Mouse (Mus musculus) yolk sac, embryonic 10.5 days (tissue): ENCODE measurements around the gene Ndufa8.

ENCODE experiments used
- DNase-seq: peaks from one replicate; pipeline ENCODE4 v3.0.0-alpha.2; 2017; ENCODE audit warnings: low spot score

Ndufa8 gene

GRCm38 (mm10) chr2:36048164-36048563 lies 1.0 kb downstream of the Ndufa8 start:
- DNase-seq, result peak; percentile 14

GRCm38 (mm10) chr2:36040872-36041271 lies 8.3 kb downstream of the Ndufa8 start:
- no peak for DNase-seq

DNA sequence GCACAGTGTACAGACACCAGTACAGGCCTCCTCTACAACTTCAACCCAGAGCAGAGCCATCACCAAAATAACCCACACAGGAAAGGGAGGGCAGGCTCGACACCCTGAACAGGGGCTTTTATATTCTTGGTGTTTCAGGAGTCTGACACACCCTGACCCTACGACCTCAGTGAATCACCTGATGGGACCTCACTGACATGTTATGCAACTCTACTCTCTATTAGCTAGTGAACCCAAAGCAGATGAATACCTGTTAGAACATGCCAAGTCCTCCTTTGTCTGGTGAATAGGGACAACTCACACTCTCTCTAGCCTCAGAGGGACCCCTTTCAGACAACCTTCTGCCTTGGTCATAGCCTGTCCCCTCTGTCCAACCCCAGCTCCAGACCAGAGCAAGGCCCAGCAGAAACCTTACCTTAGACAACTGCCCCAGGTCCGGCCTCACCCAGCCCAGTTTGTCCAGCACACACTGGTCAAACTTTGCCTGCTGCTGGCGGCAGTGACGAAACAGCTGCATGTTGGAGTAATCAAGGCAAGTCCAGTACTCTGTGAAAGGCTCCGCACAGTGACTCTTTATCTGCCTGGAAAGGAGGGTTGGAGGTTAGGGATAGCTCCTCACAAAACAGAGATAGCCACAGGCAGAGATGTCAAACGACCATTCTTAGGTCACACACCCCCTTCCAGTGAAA lies 9.8 kb downstream of the Ndufa8 start:
- DNase-seq, result peak; percentile 12

- DNase-seq, result no peak
Measured at GRCm38 (mm10) chr2:36035413-36036081, 13.7 kb downstream of the Ndufa8 start.

DNA sequence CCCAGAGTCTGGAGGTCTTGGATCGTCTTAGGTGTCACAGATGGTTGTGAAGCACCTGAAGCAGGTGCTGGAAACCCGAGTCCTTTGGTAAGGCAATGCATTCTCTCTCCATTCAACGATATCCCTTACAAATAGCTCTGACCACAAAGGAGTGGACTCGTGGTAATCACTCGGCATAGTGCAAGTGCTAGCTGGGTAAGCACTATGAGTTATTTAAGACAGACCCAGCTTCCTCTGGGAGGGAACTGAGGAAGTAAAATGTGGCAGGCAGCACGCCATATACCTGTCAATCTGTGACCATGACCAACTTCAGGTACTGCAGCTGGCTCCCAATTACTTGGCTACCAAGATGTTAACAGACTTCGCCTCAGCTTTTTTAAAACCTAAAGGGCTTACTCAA lies 14.3 kb downstream of the Ndufa8 start:
- no peak for DNase-seq

DNA sequence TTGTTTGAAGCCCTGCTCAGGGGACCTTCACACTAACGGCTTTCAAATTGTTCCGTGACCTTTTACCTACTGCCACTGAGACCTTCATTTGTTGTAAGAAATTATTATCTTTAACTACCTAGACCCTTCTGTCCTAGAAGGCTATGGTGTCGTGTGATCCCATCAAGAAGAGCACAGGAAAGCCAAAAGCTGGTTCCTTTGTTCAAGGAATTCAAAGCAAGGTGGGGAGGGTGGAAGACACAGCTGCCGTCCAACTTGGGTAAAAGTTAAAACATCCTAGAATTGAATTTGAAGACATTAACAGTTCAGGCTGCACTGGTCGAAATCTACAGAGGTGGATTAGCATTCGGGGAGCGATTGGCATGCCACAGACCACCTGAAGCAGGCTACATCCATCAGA lies 15.2 kb downstream of the Ndufa8 start:
- DNase-seq, result no peak

GRCm38 (mm10) chr2:36032884-36033283 lies 16.3 kb downstream of the Ndufa8 start:
- no peak for DNase-seq

- DNase-seq, result no peak
Measured at GRCm38 (mm10) chr2:36023291-36023690, 25.9 kb downstream of the Ndufa8 start.

DNA sequence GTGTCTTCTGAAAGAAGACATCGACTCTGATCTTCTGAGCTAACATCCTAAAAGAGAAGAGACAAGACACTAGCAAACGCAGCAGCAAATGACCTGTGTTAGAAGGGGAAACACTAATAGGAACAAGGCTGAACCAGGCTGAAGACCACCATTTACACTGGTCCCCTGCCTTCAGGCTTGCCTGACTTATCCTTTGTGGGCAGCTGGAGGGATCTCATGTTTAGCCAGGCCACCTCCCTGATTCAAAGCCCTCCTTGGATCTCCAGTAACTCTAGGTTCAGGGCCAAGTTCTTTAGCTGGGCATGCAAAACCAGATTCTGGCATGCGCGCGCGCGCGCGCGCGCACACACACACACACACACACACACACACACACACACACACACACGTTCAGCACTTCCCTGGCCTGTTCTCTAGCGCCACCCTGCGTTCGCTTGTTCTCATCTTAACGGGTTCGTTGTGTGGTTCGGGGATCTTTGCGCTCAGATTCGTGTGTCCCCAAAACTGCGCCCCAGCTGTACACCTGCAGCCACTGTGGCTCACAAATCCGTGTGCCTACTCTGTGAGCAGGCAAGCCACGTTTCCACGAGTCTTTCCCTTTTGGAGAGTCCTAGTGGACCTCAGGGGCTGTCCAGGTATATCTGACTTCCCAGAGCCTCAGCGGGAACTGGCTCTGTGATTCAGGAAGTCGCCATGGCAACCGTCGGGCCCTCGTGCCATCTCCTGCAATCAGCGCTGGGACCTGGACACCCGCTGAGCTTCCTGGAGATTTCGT lies 27.6 kb downstream of the Ndufa8 start:
- peak; percentile 56 for DNase-seq

DNA sequence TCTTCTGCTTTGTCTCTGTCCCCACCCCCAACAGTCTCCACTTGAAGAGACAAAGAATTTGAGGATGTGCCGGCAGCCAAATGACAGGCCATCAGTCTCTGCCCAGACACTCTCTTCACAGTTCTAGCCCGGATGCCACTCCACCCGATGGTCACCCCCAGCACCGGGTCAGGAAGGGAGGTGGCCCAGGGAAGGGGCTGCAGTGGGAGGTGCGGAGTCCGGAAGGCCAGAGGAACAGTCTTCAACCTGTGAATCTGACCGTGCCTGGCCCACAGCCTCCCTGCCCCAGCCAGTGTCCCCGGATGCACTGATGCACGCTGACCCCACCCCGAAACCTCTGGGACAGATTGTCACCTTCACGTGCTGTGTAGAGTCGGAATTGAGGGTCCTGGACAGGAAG lies 36.2 kb downstream of the Ndufa8 start:
- DNase-seq, result no peak

- no peak for DNase-seq
Measured at GRCm38 (mm10) chr2:36011331-36011825, 37.8 kb downstream of the Ndufa8 start.

DNA sequence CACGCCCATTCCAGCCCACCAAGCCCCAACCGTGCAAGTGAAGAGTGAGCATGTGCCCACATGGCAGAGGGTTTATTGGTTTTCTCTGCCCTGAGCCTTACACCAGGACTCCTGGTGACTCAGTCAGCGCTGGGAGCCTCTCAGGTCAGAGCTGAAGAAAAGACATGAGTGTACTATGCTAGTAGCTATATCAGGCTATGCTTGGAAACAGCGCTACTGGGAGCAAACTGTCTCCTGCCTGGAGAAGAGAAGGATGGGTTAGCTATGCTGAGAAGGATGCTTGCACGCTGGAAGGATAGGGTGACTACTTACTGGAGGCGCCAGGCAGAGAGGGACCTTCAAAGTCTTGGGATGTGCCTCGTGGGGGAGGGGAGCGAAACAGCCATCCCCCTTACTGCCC lies 38.6 kb downstream of the Ndufa8 start:
- DNase-seq, result no peak

GRCm38 (mm10) chr2:36009386-36009785 lies 39.8 kb downstream of the Ndufa8 start:
- peak; percentile 48 for DNase-seq

DNA sequence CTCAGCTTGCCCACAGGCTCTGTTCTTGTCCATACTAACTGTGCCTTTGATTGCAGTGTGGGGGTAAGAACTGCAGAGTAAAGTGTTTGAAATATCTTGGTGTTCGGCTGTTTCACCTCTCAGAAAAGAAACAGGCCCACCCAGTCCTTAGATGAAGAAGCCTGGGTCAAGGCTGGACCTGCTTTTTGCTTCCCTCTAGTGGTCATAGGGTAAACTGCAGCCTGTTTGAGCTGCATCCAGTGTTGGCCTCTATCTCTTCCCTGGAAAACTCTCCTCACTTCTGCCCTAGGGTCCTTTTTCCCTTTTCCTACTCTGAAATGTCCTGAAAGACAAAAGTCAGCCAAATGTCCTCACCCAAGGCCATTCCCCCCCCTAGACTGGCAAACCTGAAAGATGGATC lies 41.1 kb downstream of the Ndufa8 start:
- no peak for DNase-seq

- DNase-seq, result no peak
Measured at GRCm38 (mm10) chr2:36002188-36002587, 47.0 kb downstream of the Ndufa8 start.

DNA sequence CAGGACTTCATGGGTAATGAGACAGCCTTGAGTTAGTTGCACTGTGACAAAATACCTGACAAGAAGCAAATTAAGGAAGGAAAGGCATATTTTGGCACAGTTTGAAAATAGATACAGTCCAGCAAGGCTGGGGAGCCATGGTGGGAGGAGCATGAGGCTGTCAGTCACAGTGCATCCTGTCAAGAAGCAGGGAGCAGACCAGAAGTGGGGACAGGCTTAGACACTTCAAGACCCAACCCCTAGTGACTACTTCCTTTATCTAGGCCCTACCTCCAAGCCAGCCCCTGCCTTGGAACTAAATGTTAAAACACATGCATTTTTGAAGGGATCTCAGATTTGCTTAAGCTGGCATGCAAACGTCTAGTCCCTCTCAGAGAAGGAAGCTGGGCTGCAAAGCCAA lies 48.8 kb downstream of the Ndufa8 start:
- DNase-seq, result no peak

- DNase-seq, result no peak
Measured at GRCm38 (mm10) chr2:35999212-35999611, 50.0 kb downstream of the Ndufa8 start.

DNA sequence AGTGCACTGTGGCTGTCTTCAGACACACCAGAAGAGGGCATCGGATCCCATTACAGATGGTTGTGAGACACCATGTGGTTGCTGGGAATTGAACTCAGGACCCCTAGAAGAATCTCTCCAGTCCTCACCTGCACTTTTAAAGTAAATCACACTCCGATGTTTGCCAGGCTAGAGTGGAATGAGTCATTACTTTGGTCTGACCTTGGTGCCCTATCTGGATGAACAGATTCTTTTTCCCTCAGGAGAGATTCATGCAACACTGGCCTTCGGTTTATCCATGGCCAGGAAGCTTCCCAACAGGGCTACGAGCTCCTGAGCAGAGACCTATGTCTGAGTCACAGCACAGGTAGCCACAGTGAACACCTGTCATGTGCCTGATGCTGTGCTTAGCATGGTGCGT lies 50.8 kb downstream of the Ndufa8 start:
- no peak for DNase-seq

GRCm38 (mm10) chr2:35996753-35997152 lies 52.5 kb downstream of the Ndufa8 start:
- DNase-seq, result no peak

DNA sequence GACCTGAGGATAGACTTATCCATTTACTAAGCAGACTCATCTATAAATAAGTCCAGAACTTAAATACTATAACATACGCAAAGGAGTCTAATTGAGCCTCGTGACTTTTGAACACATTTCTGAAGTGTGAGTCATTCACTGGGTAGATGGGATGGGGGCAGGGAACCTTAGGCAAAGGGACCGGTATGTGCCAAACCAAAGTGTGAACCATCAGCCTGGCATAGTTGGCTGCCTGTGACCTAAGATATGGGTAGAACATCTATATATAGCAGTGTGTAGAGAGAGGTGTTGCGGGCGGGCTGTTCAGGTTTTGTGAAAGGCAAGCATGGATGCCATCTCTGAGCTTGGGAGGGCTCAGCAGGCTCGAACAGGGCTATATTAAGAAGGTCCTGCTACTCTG lies 54.9 kb downstream of the Ndufa8 start:
- DNase-seq, result no peak

- no peak for DNase-seq
Measured at GRCm38 (mm10) chr2:35993481-35993880, 55.7 kb downstream of the Ndufa8 start.

GRCm38 (mm10) chr2:35992259-35992658 lies 56.9 kb downstream of the Ndufa8 start:
- DNase-seq, result no peak
